Mouse (Mus musculus) heart, embryonic 13.5 days (tissue): ENCODE data around the gene Gm10217. TPM values are rescaled to one million over a fixed set of nuclear protein-coding genes. Genes with fewer than 3 reads are reported as not detected.

ENCODE experiments used
- polyA plus RNA-seq: library from polyadenylated mRNA; unstranded; fragments of >200 nt; fragmentation: Nextera tagmentation; extraction: Ambion mirVana; gene quantifications from 2 replicates; pipeline ENCODE4 v1.2.1, GENCODE M21; 2015

Gene Gm10217
- polyA plus RNA-seq, 1 experiment from 2014 or later = not detected

Other genes starting within 250 kb of the Gm10217 start
- 0.08 and 0.19 TPM in 2 replicates for gene Fam155a, start 93.1 kb upstream of the Gm10217 start, polyA plus RNA-seq
- 3.8 and 4.0 TPM in 2 replicates for gene Lig4, start 113.4 kb downstream of the Gm10217 start, polyA plus RNA-seq
- 11.1 and 12.0 TPM in 2 replicates for gene Abhd13, start 113.5 kb downstream of the Gm10217 start, polyA plus RNA-seq
- 0.37 and 0.68 TPM in 2 replicates for gene Tnfsf13b, start 142.2 kb downstream of the Gm10217 start, polyA plus RNA-seq